Mouse (Mus musculus) B cell, adult (primary cell): Measurements from ENCODE around the gene Phf12. TPM values are rescaled to one million over a fixed set of nuclear protein-coding genes. Genes with fewer than 3 reads are reported as not detected.

Experiments
- total RNA-seq: library from RNA; stranded (reverse); gene quantifications from 4 replicates; pipeline ENCODE4 v1.2.4, GENCODE M21; 2023; ENCODE audit not compliant: inconsistent age

Gene Phf12
- total RNA-seq: 153 to 166 TPM (median 157 TPM) in 4 replicates

GRCm38 (mm10) chr11:77982441-77982905 lies at the start of gene Phf12:
Gene Phf12, plus strand, starts transcription at chr11:77982754.

GRCm38 (mm10) chr11:78031947-78032808 lies 49.6 kb downstream of the Phf12 start, which contains the start of gene Dhrs13:
Gene Dhrs13, plus strand, starts transcription at chr11:78032280.

GRCm38 (mm10) chr11:78037831-78038752 lies 55.5 kb downstream of the Phf12 start, which contains the start of gene Flot2:
Gene Flot2, plus strand, starts transcription at chr11:78037931.

Other genes with a start within 250 kb of the Phf12 start
- gene Myo18a, start 219.5 kb upstream of the Phf12 start, total RNA-seq: 108 to 136 TPM (median 132 TPM) in 4 replicates
- not detected in 4 replicates for gene Gm10277, start 195.0 kb upstream of the Phf12 start, total RNA-seq
- 0.57 to 2.1 TPM (median 0.77 TPM) in 3 of 4 replicates, not detected in the other for gene Pipox, start 88.7 kb upstream of the Phf12 start, total RNA-seq
- gene Sez6, start 52.0 kb upstream of the Phf12 start, total RNA-seq: not detected in 4 replicates
- gene Dhrs13, start 49.5 kb downstream of the Phf12 start, total RNA-seq: 0.66 to 1.5 TPM (median 0.91 TPM) in 4 replicates
- 9.9 to 15.5 TPM (median 14.6 TPM) in 4 replicates for gene Flot2, start 55.2 kb downstream of the Phf12 start, total RNA-seq
- 25.0 to 26.8 TPM (median 26.0 TPM) in 4 replicates for gene Eral1, start 97.6 kb downstream of the Phf12 start, total RNA-seq
- 13.5 to 15.4 TPM (median 14.2 TPM) in 4 replicates for gene Fam222b, start 111.9 kb downstream of the Phf12 start, total RNA-seq
- 48.0 to 55.4 TPM (median 52.7 TPM) in 4 replicates for gene Traf4, start 182.8 kb downstream of the Phf12 start, total RNA-seq
- 15.4 to 24.4 TPM (median 18.0 TPM) in 4 replicates for gene Nek8, start 193.9 kb downstream of the Phf12 start, total RNA-seq
- 4.0 to 5.8 TPM (median 5.6 TPM) in 4 replicates for gene Tlcd1, start 194.0 kb downstream of the Phf12 start, total RNA-seq
- 2,508 to 2,612 TPM (median 2,568 TPM) in 4 replicates for gene Rpl23a, start 200.8 kb downstream of the Phf12 start, total RNA-seq
- gene Rab34, start 205.7 kb downstream of the Phf12 start, total RNA-seq: 0.99 to 1.9 TPM in 2 of 4 replicates, not detected in the others
- gene Proca1, start 210.6 kb downstream of the Phf12 start, total RNA-seq: not detected in 4 replicates